Mouse (Mus musculus) c-Kit-positive CD71-negative TER-119-negative erythroid progenitor cells, embryonic 14.5 days (primary cell): ENCODE measurements around the gene 4930518I15Rik.
"Not testable (repeated sequence)": the region's sequence is repeated elsewhere in the genome, so short reads cannot be mapped to it uniquely, and the experiment has no call there.

Experiments
- DNase-seq: peaks from one replicate; pipeline ENCODE4 v3.0.0-alpha.2; 2013; ENCODE audit warnings: low read depth

4930518I15Rik gene

GRCm38 (mm10) chr2:156842711-156843110 is 15.0 kb downstream of the 4930518I15Rik start:
- no peak for DNase-seq

DNA sequence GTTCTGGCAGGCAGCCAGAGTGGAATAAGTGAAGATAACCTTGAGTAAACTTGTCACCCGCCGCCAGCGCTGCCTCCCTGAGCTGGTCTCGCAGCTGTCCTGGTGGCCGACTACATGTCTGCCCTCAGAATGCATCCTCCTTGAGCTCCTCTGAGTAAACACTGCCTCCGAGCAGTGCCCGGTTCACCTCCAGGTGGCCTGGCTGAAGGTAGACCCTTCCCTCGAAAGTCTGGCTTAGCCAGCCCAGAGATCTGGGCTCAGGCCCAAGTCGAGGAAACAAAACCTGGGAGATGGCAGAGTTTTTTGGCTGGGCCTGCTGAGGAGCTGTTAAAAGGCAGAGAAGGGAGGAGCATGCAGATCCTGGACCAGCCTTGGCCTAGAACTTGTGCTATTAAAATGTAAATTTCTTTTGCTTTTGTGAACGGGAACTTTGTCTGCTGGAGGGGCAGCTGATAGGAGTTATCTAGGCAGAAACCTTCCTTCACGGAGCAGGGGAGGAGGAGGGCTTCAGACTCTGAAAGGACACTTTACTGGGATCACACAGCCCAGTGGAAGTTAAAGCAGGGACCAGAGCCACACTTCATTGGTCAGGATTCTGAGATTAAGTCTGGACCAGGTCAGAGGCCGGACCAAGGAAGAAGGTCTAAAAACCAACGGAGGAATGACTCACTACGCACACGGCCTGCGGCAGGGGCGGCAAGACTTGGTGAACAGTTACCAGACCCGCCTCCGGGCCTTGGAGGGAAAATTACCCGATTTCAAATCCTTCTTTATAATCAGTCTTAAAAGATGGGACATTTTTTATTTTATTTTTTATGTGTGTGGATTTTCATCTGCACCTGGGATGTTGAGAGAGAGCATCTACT is 15.7 kb downstream of the 4930518I15Rik start:
- DNase-seq = no peak

GRCm38 (mm10) chr2:156841028-156841840 is 16.5 kb downstream of the 4930518I15Rik start:
- no peak for DNase-seq

- no peak for DNase-seq
Measured at GRCm38 (mm10) chr2:156840301-156841027, 17.3 kb downstream of the 4930518I15Rik start.

DNA sequence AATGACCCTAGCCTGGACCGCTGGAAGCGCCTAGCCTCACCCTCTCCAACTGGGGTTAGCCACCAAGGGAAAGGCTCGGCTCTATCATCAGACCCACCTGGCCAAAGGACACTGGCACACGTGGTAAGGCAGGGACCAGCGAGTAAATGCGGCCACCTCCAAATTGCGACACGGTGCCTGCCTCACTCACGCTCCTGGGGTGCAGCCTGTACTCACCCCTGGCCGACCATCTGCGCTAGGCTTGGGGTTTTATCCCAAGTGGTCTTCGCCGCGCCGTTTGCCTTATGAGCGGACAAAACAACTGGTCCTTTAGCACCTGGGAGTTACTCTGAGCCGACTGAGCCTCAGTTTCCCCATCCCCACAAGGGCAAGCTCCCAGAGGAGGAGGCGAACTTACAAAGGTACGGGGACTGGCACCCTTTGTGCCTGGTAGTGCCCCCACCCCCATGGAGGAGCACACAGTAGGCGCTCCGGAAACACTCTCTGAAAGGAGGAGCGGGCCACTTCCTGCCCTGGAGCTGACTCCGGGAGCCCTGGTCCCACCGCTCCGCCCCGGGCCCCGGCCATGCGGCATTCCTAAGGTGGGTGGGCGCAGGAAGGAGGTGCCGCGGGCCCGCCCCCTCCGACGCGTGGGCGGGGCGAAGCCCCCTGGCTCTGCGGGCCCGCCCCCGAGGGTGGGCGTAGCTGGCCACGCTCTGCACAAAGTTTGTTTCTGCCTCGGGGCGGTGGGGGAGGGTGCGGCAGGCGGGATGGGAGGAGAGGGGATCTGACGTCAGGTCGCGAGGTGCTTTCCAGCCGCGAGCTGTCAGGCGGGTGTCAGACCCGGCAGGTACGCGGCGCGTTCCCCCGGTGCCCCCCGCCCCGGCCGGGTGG is 18.2 kb downstream of the 4930518I15Rik start, which contains the start of gene Tgif2:
Tgif2 (plus strand) TSS at position 689 of the 873 bp plus-strand sequence.
- DNase-seq = peak; percentile 80

DNA sequence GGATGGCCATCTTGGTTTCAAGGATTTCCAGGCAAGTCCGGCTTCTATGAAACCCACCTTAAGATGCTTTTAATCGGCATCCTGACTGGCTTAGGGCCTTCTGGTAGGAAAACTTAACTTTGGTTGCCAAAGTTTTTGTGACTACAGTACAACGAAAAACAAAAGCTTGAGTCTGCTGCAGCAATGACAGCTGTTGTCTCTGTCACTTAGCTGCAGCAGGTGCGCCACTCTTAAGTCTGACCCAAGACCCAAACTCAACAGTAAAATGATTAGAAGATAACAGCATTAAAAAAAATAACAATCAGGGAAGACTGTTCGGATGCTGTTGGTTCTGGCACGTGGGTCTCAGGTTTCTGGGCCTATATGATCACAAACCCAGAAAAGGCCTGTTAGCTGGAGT is 18.9 kb downstream of the 4930518I15Rik start:
- no peak for DNase-seq

DNA sequence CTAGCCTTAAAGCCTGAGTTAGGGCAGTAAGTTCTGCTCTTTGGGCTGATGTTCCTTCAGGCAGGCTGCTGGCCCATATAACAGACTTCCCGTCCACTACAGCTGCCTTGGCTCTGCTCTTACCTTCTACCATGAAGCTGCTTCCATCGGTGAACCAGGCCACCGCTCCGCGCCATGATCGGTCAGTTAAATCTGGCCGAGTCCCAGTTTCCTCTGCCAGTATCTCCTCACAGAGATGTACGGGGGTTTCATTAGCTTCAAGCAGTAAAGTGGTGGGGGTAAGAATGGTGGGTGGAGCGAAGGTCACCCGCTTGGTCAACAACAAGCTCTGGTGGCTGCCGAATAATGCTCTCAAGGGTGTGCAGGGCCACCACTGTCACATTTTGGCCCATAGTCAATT is 23.4 kb downstream of the 4930518I15Rik start:
- DNase-seq = no peak

GRCm38 (mm10) chr2:156825128-156825527 is 32.6 kb downstream of the 4930518I15Rik start:
- not testable (repeated sequence) for DNase-seq

GRCm38 (mm10) chr2:156816116-156816515 is 41.6 kb downstream of the 4930518I15Rik start:
- no peak for DNase-seq

DNA sequence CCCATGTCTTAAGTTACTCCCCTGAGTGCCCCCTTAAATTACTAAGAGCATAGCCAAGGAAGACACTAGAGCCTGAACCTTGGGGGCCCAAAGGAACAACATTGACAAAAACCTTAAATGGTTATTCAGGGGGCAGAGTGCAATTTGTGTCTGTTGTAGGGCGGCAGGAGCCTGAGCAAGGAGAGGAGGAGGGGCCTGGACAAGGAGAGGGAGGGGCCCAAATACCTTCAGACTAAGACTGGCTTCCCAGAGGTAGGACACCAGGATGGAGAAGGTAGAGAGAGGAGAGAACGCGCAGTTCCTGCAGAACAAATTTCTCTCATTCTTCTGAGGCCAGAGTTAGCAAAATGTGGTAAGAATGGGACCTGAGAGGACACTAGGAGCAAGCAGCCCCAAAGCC is 42.3 kb downstream of the 4930518I15Rik start:
- no peak for DNase-seq

GRCm38 (mm10) chr2:156814893-156815292 is 42.9 kb downstream of the 4930518I15Rik start:
- DNase-seq = no peak

DNA sequence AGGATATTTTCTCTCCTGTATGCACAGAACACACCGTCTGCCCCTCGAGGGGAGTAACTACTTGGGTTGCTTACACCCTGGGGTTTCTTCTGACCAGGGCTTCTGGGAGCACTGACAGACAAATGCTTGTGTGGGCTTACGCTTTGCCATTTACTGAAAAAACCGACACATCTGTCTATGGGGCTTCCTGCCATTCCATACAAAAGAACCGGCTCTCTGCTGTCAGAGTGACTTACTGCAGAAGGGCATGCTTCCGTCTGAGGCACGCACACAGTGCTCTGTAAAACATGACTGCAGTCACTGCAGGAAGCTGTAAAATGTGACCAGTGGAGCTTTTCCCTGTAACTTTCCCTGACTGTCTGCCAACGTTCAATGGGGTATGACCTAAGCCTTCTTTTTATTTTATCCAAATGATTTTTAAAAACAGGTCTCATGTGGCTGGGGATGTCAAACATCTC is 43.4 kb downstream of the 4930518I15Rik start:
- no peak for DNase-seq

DNA sequence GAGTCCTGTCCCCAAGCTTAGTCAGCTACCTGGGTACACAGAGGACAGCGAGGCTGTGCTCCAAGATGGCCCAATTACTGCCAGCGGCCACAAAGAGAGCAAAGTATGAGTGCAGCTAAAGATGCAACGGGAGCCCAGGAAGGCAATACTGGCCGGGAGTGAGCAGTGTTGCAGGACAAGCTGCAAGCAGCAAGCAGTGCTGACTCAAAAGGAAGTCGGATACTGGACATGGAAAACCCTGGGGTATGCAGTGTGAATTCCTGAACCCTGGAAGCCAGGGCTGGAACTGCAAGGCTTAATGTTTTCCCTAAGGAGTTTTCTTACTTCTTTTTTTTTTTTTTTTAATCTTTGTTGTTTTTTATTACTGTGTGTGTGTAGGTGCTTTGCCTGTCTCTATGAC is 46.2 kb downstream of the 4930518I15Rik start:
- DNase-seq = no peak

- no peak for DNase-seq
Measured at GRCm38 (mm10) chr2:156810716-156811115, 47.0 kb downstream of the 4930518I15Rik start.

- no peak for DNase-seq
Measured at GRCm38 (mm10) chr2:156809579-156809978, 48.2 kb downstream of the 4930518I15Rik start.

GRCm38 (mm10) chr2:156806886-156807285 is 50.9 kb downstream of the 4930518I15Rik start:
- no peak for DNase-seq
